Mouse (Mus musculus): ENCODE results near the gene AW146154. TPM values are rescaled to one million over a fixed set of nuclear protein-coding genes. Genes with fewer than 3 reads are reported as not detected.
"Not testable (repeated sequence)": the region's sequence is repeated elsewhere in the genome, so short reads cannot be mapped to it uniquely, and the experiment has no call there.

Gene AW146154
- polyA plus RNA-seq, 1 experiment from 2014 or later = 4.5 TPM

DNA sequence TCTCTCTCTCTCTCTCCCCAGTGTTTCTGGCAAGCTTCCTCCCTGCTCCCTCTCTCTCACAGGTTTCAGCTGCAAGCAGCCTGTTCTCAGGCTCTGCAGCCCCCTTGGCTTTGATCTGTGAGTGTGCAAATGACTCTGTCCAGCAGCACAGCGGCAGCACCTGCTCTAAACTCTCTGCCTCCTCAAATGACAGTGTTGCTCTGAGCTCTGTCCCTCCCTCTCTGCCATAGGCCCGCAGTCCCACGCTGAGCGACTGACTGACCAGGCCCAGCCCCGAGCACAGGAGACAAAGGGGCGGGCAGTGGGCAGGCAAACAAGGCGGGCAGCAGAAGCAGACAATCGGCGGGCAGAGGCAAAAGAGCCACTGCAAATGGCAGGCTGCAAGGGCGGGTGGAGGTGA, 47.8 kb downstream of the AW146154 start:
- Histone ChIP-seq H3K9ac (replicated peaks; ENCODE audit: low read length) (0 out of 2 replicates have a peak overlapping the region, but pooled peaks have one; percentile 20), H3K4me2 (ENCODE audit: low read length) (peak overlapping the region; percentile 37), H3K9me3 (ENCODE audit: control insufficient read depth, low read length) (no peaks in the 10 kb centered on the region), H3K27me3 (ENCODE audit: control insufficient read depth, insufficient read depth, low read length) (no peaks in the 10 kb centered on the region), H3K4me1 (ENCODE audit: control insufficient read depth, insufficient read depth, low read length) (no peaks in the 10 kb centered on the region), H3K36me3 (ENCODE audit: control insufficient read depth, insufficient read depth, low read length) (no peaks in the 10 kb centered on the region), H3K27ac (replicated peaks; ENCODE audit: low read depth, low read length) (no peak overlapping the region), H3K4me3 (replicated peaks; ENCODE audit: low read depth, low read length) (no peak overlapping the region)
- WGBS = 7% methylated on average over 10 of the region's 10 CpGs
- ATAC-seq (ENCODE audit: low FRiP score, low TSS enrichment) (peak; percentile 55; the same call in 1 of the 2 replicates), DNase-seq (peak; percentile 15)

DNA sequence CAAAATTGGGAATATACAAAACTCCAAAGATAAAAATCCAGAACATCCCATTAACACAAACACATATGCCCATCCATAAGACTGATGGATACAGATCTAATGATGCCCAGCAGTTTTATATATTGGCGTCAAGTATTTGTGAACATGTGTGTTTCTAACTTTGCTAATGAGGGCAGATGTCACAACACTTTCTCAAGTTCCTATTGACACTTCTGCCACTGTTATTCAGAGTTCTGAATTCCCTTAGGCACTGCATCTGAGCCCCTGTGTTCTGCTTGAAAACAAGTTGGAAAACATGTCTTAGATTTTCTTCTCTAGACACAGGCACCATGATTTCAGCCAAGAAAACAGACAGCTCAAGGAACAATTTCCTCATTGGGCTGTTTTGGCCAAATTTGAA, 51.1 kb downstream of the AW146154 start, which contains the start of gene Vmn2r57:
Vmn2r57 (minus strand) TSS at position 101 of the 400 bp plus-strand sequence.
- H3K27me3 ChIP-seq (ENCODE audit: control insufficient read depth, insufficient read depth, low read length); H3K9ac ChIP-seq (replicated peaks; ENCODE audit: low read length); H3K4me1 ChIP-seq (ENCODE audit: control insufficient read depth, insufficient read depth, low read length); H3K9me3 ChIP-seq (ENCODE audit: control insufficient read depth, low read length); DNase-seq; H3K36me3 ChIP-seq (ENCODE audit: control insufficient read depth, insufficient read depth, low read length); ATAC-seq (ENCODE audit: low FRiP score, low TSS enrichment); H3K27ac ChIP-seq (replicated peaks; ENCODE audit: low read depth, low read length); H3K4me2 ChIP-seq (ENCODE audit: low read length); H3K4me3 ChIP-seq (replicated peaks; ENCODE audit: low read depth, low read length): not testable (repeated sequence)
- WGBS = 77% methylated on average over 1 of the region's 1 CpGs

Other genes with a start within 250 kb of the AW146154 start
- gene AI987944, start 106.5 kb downstream of the AW146154 start, polyA plus RNA-seq (2014; fragmentation: Nextera tagmentation; extraction: Ambion mirVana) = 6.9 and 9.6 TPM in 2 replicates
- gene Vmn2r57, start 51.2 kb downstream of the AW146154 start, polyA plus RNA-seq (2014; fragmentation: Nextera tagmentation; extraction: Ambion mirVana) = 0.47 and 0.51 TPM in 2 replicates
- gene Gm20449, start 473 bp downstream of the AW146154 start, polyA plus RNA-seq (2014; fragmentation: Nextera tagmentation; extraction: Ambion mirVana) = 0.11 and 0.18 TPM in 2 replicates
- gene Gm6871, start 73.8 kb upstream of the AW146154 start, polyA plus RNA-seq (2014; fragmentation: Nextera tagmentation; extraction: Ambion mirVana) = not detected in 2 replicates
- gene 2610021A01Rik, start 99.3 kb upstream of the AW146154 start, polyA plus RNA-seq (2014; fragmentation: Nextera tagmentation; extraction: Ambion mirVana) = 18.5 and 19.5 TPM in 2 replicates
- 28.3 and 33.5 TPM in 2 replicates for gene Zfp788, start 133.3 kb upstream of the AW146154 start, polyA plus RNA-seq (2014; fragmentation: Nextera tagmentation; extraction: Ambion mirVana)

Data from midbrain, embryonic 14.5 days (tissue).